Mouse (Mus musculus) CH12.LX (cell line): ENCODE measurements at regions not wholly inside any gene's neighbourhood (a gene's known extent, or its start where the extent isn't known, plus 50 kb on each side); places are given as distances from the start of the nearest gene placed in this dataset.

Source experiments
- CHD2 ChIP-seq: IDR thresholded peaks from 2 replicates; pipeline ENCODE4 v1.6.1; 2011; ENCODE audit warnings: low read length, improper control_type of control experiment
- CTCF ChIP-seq, 2 experiments: IDR thresholded peaks in 1 of 2; conservative IDR thresholded peaks in 1 of 2; 2 replicates each; pipeline ENCODE4 v1.5.1; 2011 to 2012; ENCODE audit warnings: low read depth in 2 of 2, low read length in 2 of 2, improper control_type of control experiment in 1 of 2, inconsistent platforms in 1 of 2, mild to moderate bottlenecking in 1 of 2, moderate library complexity in 1 of 2
- E2F4 ChIP-seq: IDR thresholded peaks from 2 replicates; pipeline ENCODE4 v1.6.1; 2011; ENCODE audit warnings: low read depth, low read length, improper control_type of control experiment; ENCODE audit not compliant: insufficient replicate concordance
- EP300 ChIP-seq: IDR thresholded peaks from 2 replicates; pipeline ENCODE4 v1.6.1; 2011; ENCODE audit warnings: low read length, improper control_type of control experiment
- GABPA ChIP-seq: IDR thresholded peaks from 2 replicates; pipeline ENCODE4 v1.6.1; 2012; ENCODE audit warnings: low read depth, low read length, improper control_type of control experiment, inconsistent platforms; ENCODE audit not compliant: insufficient replicate concordance
- HCFC1 ChIP-seq: IDR thresholded peaks from 2 replicates; pipeline ENCODE4 v1.6.1; 2012; ENCODE audit warnings: low read depth, mild to moderate bottlenecking, inconsistent platforms, low read length, improper control_type of control experiment
- JUND ChIP-seq: conservative IDR thresholded peaks from 2 replicates; pipeline ENCODE4 v1.6.1; 2011; ENCODE audit warnings: low read depth, low read length, improper control_type of control experiment
- MAFK ChIP-seq: IDR thresholded peaks from 2 replicates; pipeline ENCODE4 v1.6.1; 2011; ENCODE audit warnings: low read length, improper control_type of control experiment; ENCODE audit not compliant: insufficient replicate concordance
- MAX ChIP-seq: IDR thresholded peaks from 2 replicates; pipeline ENCODE4 v1.6.1; 2011; ENCODE audit warnings: low read length, improper control_type of control experiment
- MYC ChIP-seq: IDR thresholded peaks from 2 replicates; pipeline ENCODE4 v1.6.1; 2011; ENCODE audit warnings: low read depth, mild to moderate bottlenecking, improper control_type of control experiment, low read length
- POLR2A ChIP-seq: IDR thresholded peaks from 2 replicates; pipeline ENCODE4 v1.6.1; 2011; ENCODE audit warnings: low read depth, mild to moderate bottlenecking, improper control_type of control experiment, low read length
- TCF12 ChIP-seq: IDR thresholded peaks from 2 replicates; pipeline ENCODE4 v1.6.1; 2014; ENCODE audit warnings: low read depth, mild to moderate bottlenecking, inconsistent platforms, low read length, improper control_type of control experiment
- USF2 ChIP-seq: conservative IDR thresholded peaks from 2 replicates; pipeline ENCODE4 v1.6.1; 2011; ENCODE audit warnings: low read depth, low read length, improper control_type of control experiment
- ZC3H11A ChIP-seq: IDR thresholded peaks from 2 replicates; pipeline ENCODE4 v1.6.1; 2012; ENCODE audit warnings: low read depth, mild to moderate bottlenecking, inconsistent platforms, low read length, improper control_type of control experiment

DNA sequence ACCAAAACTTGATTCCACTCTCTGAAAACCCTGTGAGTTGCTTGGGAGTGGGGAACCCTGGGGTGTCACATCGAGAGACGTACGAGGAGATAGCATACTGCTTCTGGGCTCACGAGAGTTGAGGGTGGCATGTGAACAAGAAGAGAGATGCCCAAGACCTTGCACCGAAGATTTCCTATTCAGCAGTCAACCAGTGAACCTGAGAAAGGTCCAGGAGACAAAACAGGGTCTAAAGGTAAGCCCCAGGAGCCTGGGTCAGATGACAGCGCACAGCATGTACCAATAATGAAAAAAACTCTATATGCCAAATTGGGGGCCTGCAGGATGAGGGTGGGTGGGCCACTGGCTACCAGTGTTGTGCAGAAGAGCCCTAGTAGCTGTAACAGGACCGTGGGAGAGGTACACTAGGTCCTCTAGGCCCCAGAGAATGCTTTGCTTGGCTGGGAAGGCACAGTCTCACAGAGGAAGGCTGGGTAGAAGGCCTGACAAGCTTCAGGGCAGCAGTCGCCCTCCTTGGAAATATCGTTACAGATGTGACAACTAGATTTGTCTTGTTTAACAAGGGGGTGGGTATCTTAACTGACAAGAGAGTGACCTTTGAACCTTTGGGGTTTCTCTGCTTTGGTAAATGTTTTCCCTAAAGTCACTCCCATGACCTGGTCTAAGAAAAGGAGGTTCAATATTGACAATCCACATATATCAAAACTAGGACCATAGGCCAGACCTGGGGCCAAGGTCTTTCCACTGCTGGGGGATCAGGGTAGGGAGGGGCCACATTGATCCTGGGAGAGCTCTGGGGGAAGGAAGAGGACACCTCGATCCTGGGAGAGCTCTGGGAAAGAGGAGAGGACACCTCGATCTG is 93.1 kb downstream of the Zfp706 start:
- TF ChIP-seq EP300 (no peak), CTCF (conservative IDR thresholded peaks at IDR 0.05 in 1 of 2, IDR thresholded peaks at IDR 0.05 in 1 of 2; ENCODE audit: low read depth in 2 of 2, low read length in 2 of 2) (no peak), USF2 (no peak), JUND (no peak), E2F4 (no peak), TCF12 (no peak), MAFK (no peak), MAX (no peak), CHD2 (no peak), HCFC1 (no peak), ZC3H11A (no peak), POLR2A (no peak), MYC (no peak), GABPA (no peak)
